Mouse (Mus musculus) megakaryocyte-erythroid progenitor cell, adult 5-6 weeks (primary cell): ENCODE results near the gene Arhgap9. TPM values are rescaled to one million over a fixed set of nuclear protein-coding genes. Genes with fewer than 3 reads are reported as not detected.

ENCODE experiments used
- ATAC-seq: replicated peaks from 2 replicates; pipeline ENCODE4 v1.8.0; 2016; ENCODE audit warnings: mild to moderate bottlenecking, inconsistent platforms; ENCODE audit not compliant: severe bottlenecking, poor library complexity, low FRiP score, low TSS enrichment
- total RNA-seq, 2 experiments: library from RNA; stranded (forward) in 1 of 2; stranded (reverse) in 1 of 2; fragments of 200-1000, 215-1000 nt in 1 of 2; fragments of >200 nt in 1 of 2; fragmentation: Nextera tagmentation in 1 of 2; gene quantifications; 2 replicates each; pipeline ENCODE4 v1.2.3; 2014 to 2017

Gene Arhgap9
- total RNA-seq, 2 experiments from 2014 or later, result 10.8 to 20.9 TPM

DNA sequence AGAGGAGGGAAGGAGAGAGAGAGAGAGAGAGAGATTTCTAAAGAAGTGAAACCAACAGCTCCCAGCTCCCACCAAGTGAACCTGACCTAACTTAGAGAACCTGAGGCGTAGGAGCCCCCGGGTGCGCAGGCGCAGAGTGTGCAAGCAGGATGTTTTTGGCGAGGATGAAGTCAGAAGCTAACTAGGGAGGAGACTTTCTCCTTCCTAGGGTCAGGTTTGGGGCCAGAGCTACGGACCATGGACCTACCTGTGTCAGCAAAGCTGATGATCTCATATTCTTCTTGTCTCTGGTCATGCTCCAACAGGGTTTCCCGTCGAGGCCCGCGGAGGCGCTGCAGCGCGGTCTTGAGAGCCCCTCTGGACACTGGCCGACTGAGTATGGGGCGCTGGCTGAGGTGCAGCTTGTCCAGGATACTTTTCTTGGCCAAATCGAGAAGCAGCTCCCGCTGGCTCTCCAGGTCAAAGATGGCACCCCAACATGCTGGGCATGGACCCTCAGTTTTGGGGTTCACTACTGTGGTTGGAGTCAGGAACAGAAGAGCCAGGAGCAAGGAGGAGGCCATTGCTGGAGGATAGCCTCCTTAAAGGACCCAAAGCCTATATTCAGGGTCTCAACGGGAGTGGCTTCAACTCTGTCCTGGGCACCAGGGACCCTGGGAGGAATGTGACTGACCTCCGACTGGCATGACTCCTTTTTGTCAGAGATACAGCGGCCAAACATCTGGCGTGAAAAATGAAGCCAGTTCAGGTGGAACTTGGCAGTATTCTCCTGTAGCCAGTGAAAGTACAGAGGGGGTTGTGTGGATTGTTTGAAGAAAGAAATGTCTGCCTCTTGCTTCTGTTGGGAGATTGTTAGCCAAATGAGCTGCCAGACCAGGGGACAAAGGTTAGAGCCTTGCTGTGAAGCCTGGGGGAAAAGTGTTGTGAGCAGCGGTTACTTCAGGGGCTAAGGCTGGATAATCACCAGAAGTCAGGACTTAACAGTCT lies 48.4 kb downstream of the Arhgap9 start, which contains the start of gene Inhbc:
Inhbc (minus strand) TSS at position 598 of the 987 bp plus-strand sequence.
- ATAC-seq, result no peak

DNA sequence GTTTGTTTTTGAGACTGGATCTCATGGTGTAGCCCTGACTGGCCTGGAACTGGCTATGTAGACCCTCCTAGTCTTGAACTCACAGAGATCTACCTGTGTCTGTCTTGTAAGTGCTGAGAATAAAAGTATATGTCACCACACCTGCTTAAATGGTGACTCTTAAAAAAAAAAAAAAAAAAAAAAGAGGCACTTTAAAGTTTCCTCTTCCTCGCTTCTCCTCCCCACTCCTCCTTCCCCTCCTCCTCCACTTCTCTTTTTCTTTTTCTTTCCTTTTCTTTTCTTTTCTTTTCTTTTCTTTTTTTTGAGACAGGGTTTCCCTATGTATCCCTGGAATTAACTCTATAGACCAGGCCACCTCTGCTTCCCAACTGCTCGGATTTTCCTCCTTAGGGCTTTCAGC lies 49.3 kb downstream of the Arhgap9 start:
- ATAC-seq, result no peak

DNA sequence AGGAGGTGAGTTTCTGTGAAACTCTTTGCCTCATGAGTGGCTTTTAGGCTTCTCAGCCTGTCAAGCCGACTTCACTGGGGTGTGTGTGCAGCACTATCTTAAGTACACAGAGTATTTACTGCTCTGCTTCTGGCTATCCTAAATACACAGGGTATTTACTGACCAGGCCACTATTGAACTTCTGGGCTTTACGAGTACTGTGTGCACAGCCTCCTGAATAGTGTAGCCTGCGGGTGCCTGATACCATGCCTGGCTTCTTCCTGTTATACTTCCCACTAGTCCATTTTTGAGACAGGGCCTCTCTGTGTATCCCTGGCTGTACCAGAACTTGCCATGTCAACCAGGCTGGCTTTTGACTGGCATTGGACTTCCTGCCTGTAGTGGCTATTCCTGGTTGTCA lies 55.9 kb downstream of the Arhgap9 start:
- ATAC-seq, result no peak

Other genes starting within 250 kb of the Arhgap9 start
- 19.7 and 45.9 TPM in 2 replicates for gene Agap2, start 246.7 kb upstream of the Arhgap9 start, total RNA-seq (2014; fragmentation: Nextera tagmentation)
- 26.4 and 43.3 TPM in 2 replicates for gene Agap2, start 246.7 kb upstream of the Arhgap9 start, total RNA-seq (2017)
- gene Os9, start 200.8 kb upstream of the Arhgap9 start, total RNA-seq (2014; fragmentation: Nextera tagmentation), result 55.8 and 64.5 TPM in 2 replicates
- gene Os9, start 200.8 kb upstream of the Arhgap9 start, total RNA-seq (2017), result 152 and 154 TPM in 2 replicates
- 67.2 and 84.7 TPM in 2 replicates for gene B4galnt1, start 156.7 kb upstream of the Arhgap9 start, total RNA-seq (2014; fragmentation: Nextera tagmentation)
- gene B4galnt1, start 156.7 kb upstream of the Arhgap9 start, total RNA-seq (2017), result 18.5 and 23.3 TPM in 2 replicates
- gene Slc26a10, start 141.3 kb upstream of the Arhgap9 start, total RNA-seq (2014; fragmentation: Nextera tagmentation), result 1.8 TPM in 1 of 2 replicates, not detected in the other
- 1.8 TPM in 1 of 2 replicates, not detected in the other for gene Slc26a10, start 141.3 kb upstream of the Arhgap9 start, total RNA-seq (2017)
- gene Arhgef25, start 131.9 kb upstream of the Arhgap9 start, total RNA-seq (2014; fragmentation: Nextera tagmentation), result 22.7 and 46.0 TPM in 2 replicates
- gene Arhgef25, start 131.9 kb upstream of the Arhgap9 start, total RNA-seq (2017), result 35.4 and 35.7 TPM in 2 replicates
- 97.0 and 160 TPM in 2 replicates for gene Dtx3, start 126.2 kb upstream of the Arhgap9 start, total RNA-seq (2014; fragmentation: Nextera tagmentation)
- 28.5 and 29.5 TPM in 2 replicates for gene Dtx3, start 126.2 kb upstream of the Arhgap9 start, total RNA-seq (2017)
- gene Pip4k2c, start 110.4 kb upstream of the Arhgap9 start, total RNA-seq (2014; fragmentation: Nextera tagmentation), result 58.6 and 59.9 TPM in 2 replicates
- 28.0 and 35.3 TPM in 2 replicates for gene Pip4k2c, start 110.4 kb upstream of the Arhgap9 start, total RNA-seq (2017)
- gene Kif5a, start 58.6 kb upstream of the Arhgap9 start, total RNA-seq (2014; fragmentation: Nextera tagmentation), result not detected in 2 replicates
- gene Kif5a, start 58.6 kb upstream of the Arhgap9 start, total RNA-seq (2017), result 0.14 and 0.23 TPM in 2 replicates
- 100 and 123 TPM in 2 replicates for gene Dctn2, start 55.6 kb upstream of the Arhgap9 start, total RNA-seq (2014; fragmentation: Nextera tagmentation)
- 106 and 124 TPM in 2 replicates for gene Dctn2, start 55.6 kb upstream of the Arhgap9 start, total RNA-seq (2017)
- gene Mbd6, start 32.9 kb upstream of the Arhgap9 start, total RNA-seq (2014; fragmentation: Nextera tagmentation), result 42.8 and 72.8 TPM in 2 replicates
- gene Mbd6, start 32.9 kb upstream of the Arhgap9 start, total RNA-seq (2017), result 2.7 and 3.8 TPM in 2 replicates
- 135 and 140 TPM in 2 replicates for gene Mars, start 10.2 kb upstream of the Arhgap9 start, total RNA-seq (2014; fragmentation: Nextera tagmentation)
- gene Mars, start 10.2 kb upstream of the Arhgap9 start, total RNA-seq (2017), result 213 and 264 TPM in 2 replicates
- gene Gli1, start 20.0 kb downstream of the Arhgap9 start, total RNA-seq (2014; fragmentation: Nextera tagmentation), result not detected in 2 replicates
- gene Gli1, start 20.0 kb downstream of the Arhgap9 start, total RNA-seq (2017), result not detected in 2 replicates
- gene Inhbe, start 32.4 kb downstream of the Arhgap9 start, total RNA-seq (2014; fragmentation: Nextera tagmentation), result not detected in 2 replicates
- not detected in 2 replicates for gene Inhbe, start 32.4 kb downstream of the Arhgap9 start, total RNA-seq (2017)
- gene Inhbc, start 48.5 kb downstream of the Arhgap9 start, total RNA-seq (2014; fragmentation: Nextera tagmentation), result not detected in 2 replicates
- gene Inhbc, start 48.5 kb downstream of the Arhgap9 start, total RNA-seq (2017), result not detected in 2 replicates
- 46.8 and 49.9 TPM in 2 replicates for gene R3hdm2, start 58.4 kb downstream of the Arhgap9 start, total RNA-seq (2014; fragmentation: Nextera tagmentation)
- 25.3 and 38.5 TPM in 2 replicates for gene R3hdm2, start 58.4 kb downstream of the Arhgap9 start, total RNA-seq (2017)
- gene Stac3, start 179.7 kb downstream of the Arhgap9 start, total RNA-seq (2014; fragmentation: Nextera tagmentation), result not detected in 2 replicates
- gene Stac3, start 179.7 kb downstream of the Arhgap9 start, total RNA-seq (2017), result not detected in 2 replicates
- not detected in 2 replicates for gene Ndufa4l2, start 193.0 kb downstream of the Arhgap9 start, total RNA-seq (2014; fragmentation: Nextera tagmentation)
- not detected in 2 replicates for gene Ndufa4l2, start 193.0 kb downstream of the Arhgap9 start, total RNA-seq (2017)
- 159 and 164 TPM in 2 replicates for gene Shmt2, start 200.5 kb downstream of the Arhgap9 start, total RNA-seq (2014; fragmentation: Nextera tagmentation)
- 76.6 and 87.1 TPM in 2 replicates for gene Shmt2, start 200.5 kb downstream of the Arhgap9 start, total RNA-seq (2017)
- gene Nxph4, start 212.6 kb downstream of the Arhgap9 start, total RNA-seq (2014; fragmentation: Nextera tagmentation), result not detected in 2 replicates
- gene Nxph4, start 212.6 kb downstream of the Arhgap9 start, total RNA-seq (2017), result not detected in 2 replicates